Mouse (Mus musculus): ENCODE measurements around the gene Fzd2.

DNA sequence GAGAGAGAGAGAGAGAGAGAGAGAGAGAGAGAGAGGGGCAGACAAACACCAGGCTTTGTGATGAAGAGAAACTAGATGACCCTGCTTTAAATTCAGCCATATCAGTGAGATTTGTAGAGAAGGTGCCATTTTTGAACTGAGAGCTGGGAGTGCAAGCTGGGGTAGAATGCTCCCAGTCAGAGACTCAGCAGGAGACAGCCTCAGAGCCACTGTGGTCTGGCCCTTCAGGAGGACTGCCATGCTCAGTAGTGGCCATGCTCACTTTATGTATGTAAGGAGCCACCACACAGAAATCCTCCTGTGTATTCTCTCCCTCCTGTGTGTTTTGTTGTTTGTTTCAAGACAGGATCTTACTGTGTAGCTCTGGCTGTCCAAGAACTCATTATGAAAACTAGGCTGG lies 38.5 kb upstream of the Fzd2 start:
- TF ChIP-seq POLR2A (IDR thresholded peaks at IDR 0.05; ENCODE audit: insufficient read length, low read depth) = no peak
- TF ChIP-seq USF1 (IDR thresholded peaks at IDR 0.05; ENCODE audit: low read depth) = no peak

Data from myocyte (in vitro differentiated cells).